In the genomic region with DNA sequence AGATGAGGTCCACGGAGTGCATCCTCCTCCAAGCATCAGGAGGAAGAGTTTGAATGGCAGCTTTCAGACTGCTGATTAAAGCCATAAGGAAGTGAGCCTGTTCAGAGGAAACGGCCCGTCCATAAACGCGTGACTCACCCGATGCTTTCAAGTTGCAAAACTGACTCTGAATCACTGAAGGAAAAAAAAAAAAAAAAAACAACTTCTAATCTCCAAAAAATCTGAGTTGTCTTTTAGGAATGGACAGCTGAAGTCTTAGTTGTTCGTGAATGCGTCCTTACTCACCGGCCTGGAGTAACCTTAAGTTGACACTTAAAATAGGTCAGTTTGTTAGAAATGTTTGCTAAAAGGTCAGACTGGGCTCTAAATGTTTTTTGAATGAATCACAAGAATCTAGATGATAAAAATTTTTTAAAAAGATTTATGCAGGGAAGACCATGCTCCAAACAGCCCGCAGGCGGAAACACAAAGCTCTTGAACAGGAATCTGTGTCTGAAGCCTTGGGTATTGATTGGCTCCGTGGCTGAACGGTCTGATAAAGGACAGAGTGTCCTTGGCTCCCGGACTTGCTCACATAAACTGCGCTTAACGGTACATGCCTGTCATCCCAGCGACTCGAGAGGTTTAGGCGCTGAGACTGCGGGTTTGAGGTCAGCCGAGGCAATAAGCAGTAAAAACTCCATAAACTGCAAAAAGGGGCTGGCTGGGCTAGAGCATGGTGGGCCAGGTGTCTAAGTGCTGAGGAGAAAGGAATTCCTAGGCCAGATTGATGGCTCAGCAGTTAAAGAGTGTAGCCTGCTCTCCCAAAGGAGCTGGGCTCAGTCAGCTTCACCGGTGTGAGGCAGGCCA, we compare ENCODE assay signal across 8 mouse cellular contexts. TPM values are rescaled to one million over a fixed set of nuclear protein-coding genes. Genes with fewer than 3 reads are reported as not detected.
DNase-seq lines count a peak whose midpoint lies in the region; ATAC-seq lines count a peak whose summit lies in the region.

No protein-coding gene starts in this region.

- WGBS in heart, embryonic 15.5 days = 19% methylated on average over 22 of the region's 22 CpGs
- 17% methylated on average over 22 of the region's 22 CpGs for WGBS in limb, embryonic 15.5 days

- intact Hi-C loops in heart, postnatal 14 days (cut with DNase I) = no loop called here

- H3K9ac ChIP-seq in heart, embryonic 15.5 days = no peak overlapping the region
- H3K9ac ChIP-seq in limb, embryonic 15.5 days = no peak overlapping the region

- peak; percentile 18 for ATAC-seq in heart, embryonic 15.5 days (replicated peaks; ENCODE audit: insufficient number of reproducible peaks, insufficient read depth, low FRiP score, low read depth)
- peak; percentile 47; the same call in 1 of the 2 replicates for ATAC-seq in limb, embryonic 15.5 days (ENCODE audit: insufficient number of reproducible peaks, low FRiP score, low TSS enrichment, low read depth)
- ATAC-seq in frontal cortex, adult (ENCODE audit: low TSS enrichment) = no peak; the same call in 1 of the 2 replicates

- H3K36me3 ChIP-seq in heart, embryonic 15.5 days = no peaks in the 10 kb centered on the region
- H3K36me3 ChIP-seq in limb, embryonic 15.5 days = no peaks in the 10 kb centered on the region
- no peaks in the 10 kb centered on the region for H3K36me3 ChIP-seq in splenic B cell, adult 2 months (ENCODE audit: control insufficient read depth, insufficient read depth, low read length, poor library complexity, severe bottlenecking)

- H3K4me1 ChIP-seq in heart, embryonic 15.5 days (replicated peaks) = peaks cover 24% of the 10 kb centered on the region
- H3K4me1 ChIP-seq in limb, embryonic 15.5 days = peaks cover 24% of the 10 kb centered on the region

- DNase-seq in heart, adult 18-20 months = peak; percentile 73 to 79
- DNase-seq in heart, postnatal 14 days = no peak
- peak; percentile 75 for DNase-seq in adrenal gland, adult 8-10 months
- DNase-seq in splenic B cell, adult 2 months (ENCODE audit: low read depth, low spot score) = peak; percentile 43
- no peak for DNase-seq in thymus, postnatal 10 days (ENCODE audit: low spot score in 2 of 2)

- H3K27ac ChIP-seq in heart, embryonic 15.5 days = peak overlapping the region; percentile 56
- H3K27ac ChIP-seq in limb, embryonic 15.5 days = peak overlapping the region; percentile 60

- peak overlapping the region; percentile 28 for H3K4me2 ChIP-seq in heart, embryonic 15.5 days
- H3K4me2 ChIP-seq in limb, embryonic 15.5 days = no peak overlapping the region

- no peak overlapping the region for H3K4me3 ChIP-seq in heart, embryonic 15.5 days
- no peak overlapping the region for H3K4me3 ChIP-seq in limb, embryonic 15.5 days

- H3K27me3 ChIP-seq in heart, embryonic 15.5 days = no peaks in the 10 kb centered on the region
- H3K27me3 ChIP-seq in limb, embryonic 15.5 days = no peaks in the 10 kb centered on the region
- H3K27me3 ChIP-seq in splenic B cell, adult 2 months (ENCODE audit: control insufficient read depth, insufficient read depth, low read length, poor library complexity, severe bottlenecking) = no peaks in the 10 kb centered on the region

- H3K9me3 ChIP-seq in heart, embryonic 15.5 days (replicated peaks) = no peaks in the 10 kb centered on the region
- no peaks in the 10 kb centered on the region for H3K9me3 ChIP-seq in limb, embryonic 15.5 days

RNA-seq across cellular contexts. Expression of a gene that starts 53.9 kb away (rescaled TPM):
- 10 to 100 TPM; 26.7 to 29.9 TPM for total RNA-seq in heart, adult 18-20 months (2021)
- total RNA-seq in heart, postnatal 14 days (2021) = 10 to 100 TPM; 38.4 to 44.5 TPM
- 10 to 100 TPM; 17.9 to 44.0 (median 29.8) TPM for total RNA-seq in adrenal gland, adult 8-10 months (2022)
- polyA plus RNA-seq in heart, embryonic 15.5 days (2015; fragmentation: Nextera tagmentation; extraction: Ambion mirVana) = 10.7 and 15.3 TPM in 2 replicates
- polyA plus RNA-seq in limb, embryonic 15.5 days (2015; fragmentation: Nextera tagmentation; extraction: Ambion mirVana) = 29.4 and 31.4 TPM in 2 replicates

Comparison
In these comparisons a context has a peak if more than half of its experiments do, and no peak if none do; other contexts are left out.
1. DNase-seq: peak in heart, adult 18-20 months (2 of 2), adrenal gland, adult 8-10 months (single experiment) and splenic B cell, adult 2 months (single experiment); none in heart, postnatal 14 days (0 of 2) and thymus, postnatal 10 days (0 of 2).